Mouse (Mus musculus) heart, adult 2 months (tissue): Measurements from ENCODE around the gene Ncor2. TPM values are rescaled to one million over a fixed set of nuclear protein-coding genes. Genes with fewer than 3 reads are reported as not detected.
"Not testable (repeated sequence)": the region's sequence is repeated elsewhere in the genome, so short reads cannot be mapped to it uniquely, and the experiment has no call there.

ENCODE experiments used
- DNase-seq, 2 experiments: peaks; one replicate each; pipeline ENCODE4 v3.0.0; 2021
- H3K27ac ChIP-seq: fragments of 200-600 bp; 2 replicates; pipeline ENCODE4 v1.8.1; 2022
- H3K27me3 ChIP-seq: fragments of 200-500 bp; 2 replicates; pipeline ENCODE4 v1.6.1; 2012; ENCODE audit warnings: mild to moderate bottlenecking, low read length, inconsistent platforms, mixed read lengths; ENCODE audit not compliant: control insufficient read depth, insufficient read depth
- H3K36me3 ChIP-seq: fragments of 200-500 bp; 2 replicates; pipeline ENCODE4 v1.6.1; 2012; ENCODE audit warnings: low read length, inconsistent platforms; ENCODE audit not compliant: control insufficient read depth, insufficient read depth
- H3K4me1 ChIP-seq: fragments of 200-500 bp; 2 replicates; pipeline ENCODE4 v1.6.1; 2011; ENCODE audit warnings: low read length; ENCODE audit not compliant: control insufficient read depth, insufficient read depth
- H3K4me3 ChIP-seq: fragments of 200-600 bp; 2 replicates; pipeline ENCODE4 v1.8.1; 2022
- H3K79me2 ChIP-seq: fragments of 200-500 bp; replicated peaks from 2 replicates; pipeline ENCODE4 v1.6.1; 2012; ENCODE audit warnings: mild to moderate bottlenecking, inconsistent platforms, low read length, moderate library complexity, mixed read lengths; ENCODE audit not compliant: control insufficient read depth, insufficient read depth
- H3K9ac ChIP-seq: fragments of 200-500 bp; 2 replicates; pipeline ENCODE4 v1.6.1; 2012; ENCODE audit warnings: low read depth, mild to moderate bottlenecking, control low read depth, inconsistent platforms, low read length, mixed read lengths
- CTCF ChIP-seq: fragments of 200-600 bp; IDR thresholded peaks from 2 replicates; pipeline ENCODE4 v1.8.1; 2022; ENCODE audit warnings: antibody characterized with exemption, mild to moderate bottlenecking, moderate library complexity
- EP300 ChIP-seq: fragments of 200-500 bp; IDR thresholded peaks from 2 replicates; pipeline ENCODE4 v1.6.1; 2011; ENCODE audit warnings: low read depth, low read length, control low read depth; ENCODE audit not compliant: insufficient read depth
- POLR2A ChIP-seq: fragments of 200-500 bp; IDR thresholded peaks from 2 replicates; pipeline ENCODE4 v1.6.1; 2011; ENCODE audit warnings: mild to moderate bottlenecking, low read depth, low read length, control low read depth; ENCODE audit not compliant: insufficient read depth
- WGBS: fragments of 180-500 bp; shearing (Covaris S2); methylation state at CpG from one replicate; pipeline ENCODE4 v1.1.7; 2018; 5-methylcytosine and 5-hydroxymethylcytosine counted together
- intact Hi-C: fragments of 180-260 bp; cut with DNase I; formaldehyde crosslinking; loops from one replicate; pipeline ENCODE4 v1.15.1; 2025
- polyA plus RNA-seq: library from polyadenylated mRNA; depleted of rRNA; stranded (reverse); fragments of >200 nt; gene quantifications from 2 replicates; pipeline ENCODE4 v1.2.3, GENCODE M21; 2012
- total RNA-seq, 2 experiments: library from RNA; stranded (reverse); gene quantifications; 2 replicates each; pipeline ENCODE4 v1.2.3; 2021

Gene Ncor2
- total and polyA plus RNA-seq, 3 experiments: 39.1 to 77.5 (median 73.5) TPM

DNA sequence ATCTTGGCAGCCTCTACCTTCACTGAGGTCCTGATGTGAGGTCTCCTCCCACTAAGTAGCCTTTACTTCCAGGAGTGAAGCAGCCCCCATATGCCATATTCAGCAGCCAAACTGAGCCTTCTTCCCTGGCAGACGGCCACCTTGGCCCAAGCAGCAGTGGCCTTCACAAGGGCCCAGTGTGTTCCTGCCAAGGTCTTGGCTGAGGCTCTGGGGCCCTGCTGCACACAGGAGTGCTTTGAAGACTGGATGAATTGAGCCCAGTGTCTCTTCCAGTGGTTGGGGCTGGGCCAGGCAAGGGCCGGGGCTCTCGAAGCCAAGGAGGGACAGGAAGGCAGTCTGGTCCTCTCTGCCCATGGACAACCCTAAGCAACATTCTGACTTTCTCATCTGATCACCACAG is 42.8 kb upstream of the Ncor2 start:
- no peaks in the 10 kb centered on the region for H3K79me2 ChIP-seq
- no peak overlapping the region for H3K27ac ChIP-seq
- TF ChIP-seq EP300 (no peak), CTCF (no peak), POLR2A (no peak)
- peak; percentile 61 to 74 for DNase-seq
- no peaks in the 10 kb centered on the region for H3K27me3 ChIP-seq
- 26% methylated on average over 3 of the region's 3 CpGs for WGBS
- no peaks in the 10 kb centered on the region for H3K36me3 ChIP-seq
- intact Hi-C loops: no loop called here
- no peak overlapping the region for H3K9ac ChIP-seq
- no peak overlapping the region for H3K4me3 ChIP-seq
- peaks cover 8% of the 10 kb centered on the region for H3K4me1 ChIP-seq

DNA sequence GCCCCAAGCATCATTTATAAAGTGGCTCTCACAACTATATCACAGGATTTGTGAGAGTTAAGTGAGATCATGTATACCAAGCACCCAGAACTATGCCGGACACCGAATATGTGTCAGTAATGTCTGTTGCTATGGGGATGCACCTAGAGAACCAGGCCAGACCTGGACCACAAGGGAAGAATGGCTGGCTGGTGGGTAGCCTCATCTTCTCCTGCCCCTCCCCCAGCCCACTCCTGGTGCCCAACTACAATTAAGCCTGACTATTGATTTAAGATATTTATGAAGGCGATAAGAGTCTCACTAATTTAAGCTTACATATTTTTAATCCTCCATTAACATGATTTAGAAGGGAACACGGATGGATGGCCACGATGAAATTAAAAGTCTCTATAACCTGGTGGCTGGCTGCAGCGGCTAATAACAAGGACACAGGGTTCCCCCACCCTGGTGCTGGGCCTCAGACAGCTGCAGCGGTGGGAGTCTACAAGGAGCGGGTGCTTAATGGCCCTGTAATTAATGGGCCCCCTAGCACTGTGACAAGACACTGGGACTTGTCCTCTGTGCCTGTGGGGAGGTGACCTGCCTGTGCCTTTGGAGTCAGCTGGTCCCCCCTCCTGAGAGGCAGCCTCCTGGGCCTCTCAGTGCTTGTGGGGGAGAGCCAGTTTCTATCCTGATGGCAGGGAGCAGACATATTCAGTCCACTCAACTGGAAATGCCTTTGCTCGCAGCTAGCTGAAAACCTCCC is 38.6 kb upstream of the Ncor2 start:
- no peak for DNase-seq
- peaks cover 14% of the 10 kb centered on the region for H3K4me1 ChIP-seq
- TF ChIP-seq EP300 (no peak), POLR2A (no peak), CTCF (no peak)
- H3K27ac ChIP-seq: no peak overlapping the region
- WGBS: 91% methylated on average over 9 of the region's 9 CpGs
- H3K27me3 ChIP-seq: no peaks in the 10 kb centered on the region
- intact Hi-C loops: no loop called here
- H3K79me2 ChIP-seq: no peaks in the 10 kb centered on the region
- H3K36me3 ChIP-seq: no peaks in the 10 kb centered on the region
- no peak overlapping the region for H3K4me3 ChIP-seq
- no peak overlapping the region for H3K9ac ChIP-seq

DNA sequence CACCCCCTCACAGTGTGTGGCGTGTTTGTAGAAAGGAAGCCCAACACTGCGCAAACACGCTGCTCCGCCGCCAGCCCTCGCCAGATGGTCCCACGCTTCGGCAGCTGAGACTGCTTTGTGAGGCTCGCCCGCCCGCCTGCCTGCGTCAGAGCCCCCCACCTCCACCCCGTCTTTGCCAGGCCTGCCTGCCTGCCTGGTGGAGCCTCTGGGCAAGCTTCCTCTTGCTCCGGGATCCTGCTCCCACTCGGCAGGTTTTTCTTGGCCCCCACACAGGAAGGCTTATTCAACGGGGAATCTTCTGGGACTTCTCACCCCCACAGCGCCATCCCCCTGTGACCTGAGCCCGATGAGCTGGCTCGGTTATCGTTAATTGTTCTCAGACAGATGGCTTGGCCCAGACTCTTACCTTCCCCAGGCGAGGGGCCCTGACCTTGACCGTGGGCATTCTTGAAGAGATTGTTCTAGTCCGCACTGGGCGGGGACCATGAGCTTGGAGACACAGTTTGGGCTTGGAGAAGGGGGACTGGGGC is 37.0 kb upstream of the Ncor2 start:
- peaks cover 10% of the 10 kb centered on the region for H3K4me1 ChIP-seq
- WGBS: 6% methylated on average over 24 of the region's 24 CpGs
- H3K79me2 ChIP-seq: no peaks in the 10 kb centered on the region
- H3K9ac ChIP-seq: peak overlapping the region; percentile 52
- H3K27ac ChIP-seq: peak overlapping the region; percentile 73
- intact Hi-C loops: no loop called here
- no peak for TF ChIP-seq EP300
- no peak for TF ChIP-seq CTCF
- no peak for TF ChIP-seq POLR2A
- DNase-seq: peak; percentile 67 to 69
- H3K27me3 ChIP-seq: no peaks in the 10 kb centered on the region
- no peaks in the 10 kb centered on the region for H3K36me3 ChIP-seq
- H3K4me3 ChIP-seq: no peak overlapping the region; the same call in 1 of the 2 replicates

DNA sequence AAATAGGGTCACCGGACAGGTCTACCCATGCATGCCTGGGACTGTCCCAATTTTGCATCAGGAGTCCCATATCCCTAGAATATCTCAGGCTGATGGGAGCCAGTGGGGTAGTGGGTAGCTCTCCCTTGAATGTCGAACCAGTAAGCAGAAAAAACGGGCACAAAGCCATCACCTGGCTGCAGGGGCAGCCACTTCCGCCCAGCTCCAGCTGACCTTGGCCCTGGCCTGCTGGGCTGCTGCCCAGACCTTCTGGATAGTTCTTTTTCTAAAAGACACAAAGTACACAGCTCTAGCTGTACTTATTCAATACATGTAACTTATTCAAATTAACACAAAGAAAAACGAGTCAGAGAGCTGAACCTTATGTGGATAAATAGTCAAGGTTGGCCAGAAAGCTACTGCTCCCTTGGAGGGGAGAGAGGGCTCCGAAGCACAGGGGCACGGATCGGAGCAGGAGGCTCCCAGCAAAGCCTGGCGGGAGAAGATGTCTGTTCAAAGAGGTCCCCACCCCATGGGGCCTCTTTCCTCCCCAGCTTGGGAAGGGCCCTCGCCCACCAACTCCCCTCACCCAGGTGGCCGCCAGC is 36.4 kb upstream of the Ncor2 start:
- 12% methylated on average over 11 of the region's 11 CpGs for WGBS
- Histone ChIP-seq H3K79me2 (no peaks in the 10 kb centered on the region), H3K36me3 (no peaks in the 10 kb centered on the region), H3K27me3 (no peaks in the 10 kb centered on the region), H3K4me1 (peaks cover 10% of the 10 kb centered on the region), H3K4me3 (no peak overlapping the region; the same call in 1 of the 2 replicates), H3K9ac (peak overlapping the region; percentile 52), H3K27ac (peak overlapping the region; percentile 73)
- peak; percentile 57 to 70 for DNase-seq
- intact Hi-C loops: no loop called here
- TF ChIP-seq CTCF: no peak
- TF ChIP-seq POLR2A: no peak
- TF ChIP-seq EP300: no peak

DNA sequence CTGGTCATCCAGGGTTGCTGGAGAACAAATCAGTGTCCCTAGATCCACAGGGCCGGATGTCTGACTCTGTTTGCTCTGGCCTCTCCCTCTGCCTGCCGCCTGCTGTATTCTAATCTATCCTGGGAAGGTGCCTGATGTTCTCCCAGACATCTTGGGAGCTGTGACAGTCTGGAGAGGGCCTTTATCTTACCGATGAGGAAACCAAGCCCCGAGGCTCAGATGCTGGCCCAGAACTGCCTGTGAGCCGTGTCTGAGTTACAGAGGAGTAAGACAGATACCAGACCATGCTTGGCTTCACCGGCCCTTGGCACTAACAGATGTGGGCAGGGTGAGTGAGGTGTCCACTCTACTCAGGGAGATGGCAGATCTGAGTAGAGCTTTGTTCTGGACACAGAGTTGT is 35.0 kb upstream of the Ncor2 start:
- Histone ChIP-seq H3K36me3 (no peaks in the 10 kb centered on the region), H3K27me3 (no peaks in the 10 kb centered on the region), H3K4me1 (peaks cover 10% of the 10 kb centered on the region), H3K4me3 (no peak overlapping the region), H3K79me2 (no peaks in the 10 kb centered on the region), H3K9ac (no peak overlapping the region), H3K27ac (no peak overlapping the region)
- no peak for TF ChIP-seq EP300
- TF ChIP-seq POLR2A: no peak
- TF ChIP-seq CTCF: no peak
- DNase-seq: peak in 1 of 2 experiments; percentile 32
- intact Hi-C loops: no loop called here
- 48% methylated on average over 6 of the region's 6 CpGs for WGBS

DNA sequence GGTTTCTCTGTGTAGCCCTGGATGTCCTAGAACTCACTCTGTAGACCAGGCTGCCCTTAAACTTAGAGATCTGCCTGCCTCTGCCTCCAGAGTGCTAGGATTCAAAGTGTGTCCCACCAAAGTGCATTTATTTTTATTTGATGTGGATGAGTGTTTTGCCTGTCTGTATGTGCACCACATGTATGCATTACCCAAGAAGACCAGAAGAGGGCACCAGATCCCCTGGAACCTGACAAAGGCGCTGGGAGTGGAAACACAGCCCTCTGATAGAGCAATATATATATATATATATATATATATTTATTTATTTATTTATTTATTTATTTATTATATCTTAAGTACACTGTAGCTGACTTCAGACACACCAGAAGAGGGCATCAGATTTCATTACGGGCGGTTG is 25.9 kb upstream of the Ncor2 start:
- H3K36me3 ChIP-seq, H3K27ac ChIP-seq, DNase-seq, H3K27me3 ChIP-seq, H3K4me3 ChIP-seq, intact Hi-C loops, H3K79me2 ChIP-seq, H3K4me1 ChIP-seq, H3K9ac ChIP-seq: not testable (repeated sequence)
- TF ChIP-seq CTCF: peak; percentile 48
- 94% methylated on average over 3 of the region's 3 CpGs for WGBS
